Mouse (Mus musculus) frontal cortex, postnatal 36 days (tissue): Measurements from ENCODE around the gene Vta1.

ENCODE experiments used
- DNase-seq, 2 experiments: peaks; one replicate each; pipeline ENCODE4 v3.0.0; 2022; ENCODE audit warnings: low spot score in 2 of 2

Vta1 gene

DNA sequence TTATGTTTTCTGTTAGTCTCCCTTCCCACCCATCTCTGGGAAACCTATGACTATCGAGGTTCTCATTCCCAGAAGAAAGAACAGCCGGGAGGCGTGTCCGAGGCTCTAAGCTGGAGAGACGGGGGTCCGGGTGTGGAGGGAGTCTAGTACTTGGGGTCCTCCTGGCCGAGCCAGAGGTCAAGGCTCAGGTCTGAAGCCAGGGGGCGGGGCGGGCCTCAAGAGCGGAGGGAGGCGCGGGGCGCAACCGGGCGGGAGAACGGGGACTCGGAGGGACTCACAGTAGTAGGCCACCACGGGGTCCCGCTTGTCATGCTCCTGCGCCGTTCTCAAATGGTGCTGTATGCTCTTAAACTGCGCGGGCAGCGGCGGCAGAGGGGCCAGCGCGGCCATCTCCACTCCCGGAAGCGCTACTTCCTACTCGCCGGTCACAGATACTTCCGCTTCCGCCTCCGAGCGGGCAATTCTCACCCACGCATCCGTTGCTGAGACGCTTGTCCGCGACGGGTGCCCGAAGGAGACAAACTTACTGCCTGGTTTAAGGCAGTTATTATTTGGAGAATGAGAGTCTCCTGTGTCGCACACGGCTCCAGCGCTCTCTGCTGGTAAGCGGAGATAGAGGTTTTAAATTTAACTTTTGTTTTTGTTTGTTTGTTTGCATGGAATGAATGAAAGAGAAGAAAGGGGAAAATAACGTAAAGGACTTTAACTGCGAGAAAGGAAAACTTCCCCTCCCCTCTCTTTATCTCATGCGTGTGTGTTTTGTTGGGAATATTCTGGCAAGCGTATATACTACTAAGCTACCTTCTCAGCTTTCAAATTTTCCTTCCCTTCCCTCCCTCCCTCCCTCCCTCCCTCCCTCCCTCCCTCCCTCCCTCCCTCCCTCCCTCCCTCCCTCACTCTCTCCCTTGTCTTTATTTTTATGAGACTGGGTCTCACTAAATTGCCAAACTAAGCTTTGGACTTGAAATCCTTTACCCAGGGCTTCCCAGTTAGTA lies at the start of gene Vta1, which contains the start of gene Nmbr:
TSS of gene Vta1 (minus strand) at position 489 of the 995 bp plus-strand sequence.
TSS of gene Nmbr (plus strand) at position 520 of the 995 bp plus-strand sequence.
- DNase-seq = peak; percentile 99 to 100

DNA sequence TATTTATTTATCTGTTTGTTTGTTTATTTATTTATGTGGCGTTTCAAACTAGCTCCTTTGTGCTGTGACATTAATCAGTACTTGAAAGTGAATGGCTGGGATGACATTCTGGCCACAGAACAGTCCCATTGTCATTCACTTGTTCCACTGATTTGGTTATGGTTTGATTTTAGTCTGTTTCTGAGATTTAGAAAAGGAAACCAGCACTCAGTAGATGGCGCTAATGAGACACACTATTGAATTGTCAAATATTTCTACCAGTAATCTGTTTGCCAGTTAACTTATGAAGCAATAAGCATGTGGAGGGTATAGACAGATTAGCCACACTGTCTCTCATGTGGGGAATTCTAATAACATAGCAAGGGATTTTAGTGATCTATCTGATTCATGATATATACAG lies 28.9 kb upstream of the Vta1 start:
- peak; percentile 11 to 74 for DNase-seq

DNA sequence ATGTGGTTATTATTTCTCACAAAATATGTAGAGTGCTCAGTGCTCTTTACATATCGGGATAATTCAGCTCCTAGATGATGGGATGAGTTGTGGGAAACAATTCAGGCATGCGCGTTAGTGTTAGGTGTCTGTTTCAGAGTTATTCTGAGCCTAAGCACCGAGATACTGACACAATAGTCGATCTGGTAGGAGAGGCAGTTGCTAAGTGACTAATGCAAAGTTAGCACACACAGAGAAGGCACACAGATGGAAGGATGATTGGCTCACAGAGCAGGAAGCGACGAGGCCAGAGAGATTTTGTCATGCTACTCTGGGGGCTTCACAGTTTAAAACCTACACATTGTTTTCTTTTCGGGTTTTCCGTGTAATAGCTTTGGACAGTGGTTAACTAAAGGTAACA lies 20.3 kb upstream of the Vta1 start:
- peak; percentile 16 to 25 for DNase-seq

DNA sequence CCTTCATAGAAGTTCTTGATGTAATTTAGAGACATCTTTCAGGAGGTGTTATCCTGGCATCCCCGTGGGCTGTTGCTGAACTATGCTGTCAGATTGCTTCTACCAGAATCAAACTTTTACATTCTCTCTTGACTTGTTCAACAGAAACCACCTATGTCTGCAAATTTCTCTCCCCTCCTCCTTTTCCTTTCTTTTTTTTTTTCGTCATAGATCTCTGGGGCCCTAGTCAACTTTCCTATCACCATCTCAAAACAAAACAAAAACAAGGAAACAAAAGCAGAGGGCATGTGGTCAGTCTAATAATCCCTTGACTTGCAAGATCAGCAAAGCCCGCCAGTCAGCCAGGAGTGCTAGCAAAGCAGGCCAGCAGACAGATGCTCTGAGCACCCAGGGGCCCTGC lies 12.8 kb upstream of the Vta1 start, which contains the start of gene Gje1:
TSS of gene Gje1 (minus strand) at position 101 of the 400 bp plus-strand sequence.
- no peak for DNase-seq

DNA sequence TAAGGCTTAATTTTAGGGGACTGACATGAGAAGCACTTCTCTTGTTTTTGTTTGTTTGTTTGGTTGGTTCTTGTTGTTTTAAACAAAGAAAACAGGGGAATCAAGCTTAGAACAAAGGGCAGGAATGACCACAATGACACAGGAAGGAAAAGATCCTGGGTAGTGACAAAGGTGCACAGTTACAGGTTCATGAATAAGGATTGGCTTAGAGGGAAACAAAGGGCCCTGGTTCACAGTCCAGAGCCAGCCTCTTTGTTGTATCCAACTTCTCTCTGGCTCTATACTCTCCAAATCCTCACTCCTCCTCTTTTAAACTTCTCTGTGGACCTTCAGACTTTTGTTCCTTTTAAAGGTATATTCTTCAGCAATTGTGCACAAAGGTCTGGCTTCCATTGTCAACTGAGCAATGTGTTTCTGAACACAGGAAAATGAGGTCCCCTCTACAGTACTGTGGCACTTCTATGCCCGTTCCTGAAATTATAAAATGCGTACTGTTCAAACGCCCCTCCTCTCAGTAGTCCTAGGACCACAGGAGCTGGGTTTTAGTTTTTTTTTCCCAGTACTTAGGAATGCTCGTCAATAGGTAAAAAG lies 1.4 kb downstream of the Vta1 start:
- no peak for DNase-seq

DNA sequence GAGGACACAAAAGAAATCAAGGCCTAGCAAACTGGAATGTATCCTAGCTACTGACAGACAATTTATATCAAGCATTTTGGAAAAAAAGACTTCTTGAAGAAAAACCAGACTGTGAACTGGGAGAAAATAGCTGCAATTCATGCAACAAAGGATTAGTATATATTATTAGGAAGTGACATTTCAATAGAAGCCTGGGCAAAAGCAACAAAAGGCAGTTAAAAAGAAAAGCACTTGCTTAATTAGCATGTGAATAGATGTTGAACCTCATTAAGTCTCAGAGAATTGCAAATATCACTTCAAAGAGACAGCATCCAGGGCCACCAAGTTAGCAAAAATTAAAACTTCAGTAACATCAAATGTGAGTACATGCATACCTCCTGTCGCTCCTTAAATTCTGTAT lies 2.1 kb downstream of the Vta1 start:
- no peak for DNase-seq

DNA sequence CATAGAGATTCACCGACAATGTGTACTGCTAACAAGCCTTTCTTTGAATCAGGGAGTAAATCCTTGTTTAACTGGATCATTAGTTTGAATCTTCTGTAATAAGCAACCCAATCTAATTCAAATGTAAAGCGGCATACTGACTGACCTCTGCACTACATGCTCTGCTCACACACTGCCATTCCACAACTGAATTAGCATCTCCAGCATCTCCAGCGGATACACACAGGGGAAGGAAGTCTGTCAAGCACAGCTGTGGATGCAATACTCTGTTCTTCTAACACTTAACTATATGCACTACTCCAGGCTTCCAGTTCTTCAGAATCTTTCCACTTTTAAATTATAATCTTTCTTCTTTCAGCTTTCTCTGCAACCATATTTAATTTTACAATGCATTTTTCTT lies 15.0 kb downstream of the Vta1 start:
- DNase-seq = no peak

DNA sequence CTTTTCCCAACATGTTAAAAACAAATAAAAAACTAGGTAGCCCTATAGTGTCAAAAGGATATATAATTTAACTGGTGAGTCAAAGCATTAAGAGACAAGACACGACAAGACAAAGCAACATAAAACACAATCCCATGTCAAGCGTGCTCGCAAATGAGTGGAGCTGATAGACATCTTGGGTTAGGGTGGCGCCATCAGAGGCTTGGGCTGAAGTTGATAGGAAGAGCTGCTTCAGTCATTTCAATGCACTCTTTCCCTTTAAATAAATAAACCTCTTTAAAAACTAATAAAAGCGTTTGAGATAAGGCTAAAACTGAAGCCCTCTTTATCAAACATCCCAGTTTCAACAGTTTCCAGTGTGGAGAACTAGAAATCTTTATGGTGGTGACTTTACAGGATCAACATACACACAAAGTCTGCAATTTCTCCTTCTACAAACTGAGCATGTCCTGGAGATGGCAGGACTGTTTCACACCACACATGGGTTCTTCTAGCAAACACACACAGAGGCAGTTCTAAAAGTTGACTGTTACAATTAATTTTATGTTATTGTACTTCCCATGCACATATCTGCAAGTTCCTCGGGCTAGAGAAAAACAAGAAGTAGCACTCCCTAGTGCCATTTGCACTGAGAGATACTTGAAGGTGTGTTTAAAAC lies 16.4 kb downstream of the Vta1 start:
- no peak for DNase-seq

DNA sequence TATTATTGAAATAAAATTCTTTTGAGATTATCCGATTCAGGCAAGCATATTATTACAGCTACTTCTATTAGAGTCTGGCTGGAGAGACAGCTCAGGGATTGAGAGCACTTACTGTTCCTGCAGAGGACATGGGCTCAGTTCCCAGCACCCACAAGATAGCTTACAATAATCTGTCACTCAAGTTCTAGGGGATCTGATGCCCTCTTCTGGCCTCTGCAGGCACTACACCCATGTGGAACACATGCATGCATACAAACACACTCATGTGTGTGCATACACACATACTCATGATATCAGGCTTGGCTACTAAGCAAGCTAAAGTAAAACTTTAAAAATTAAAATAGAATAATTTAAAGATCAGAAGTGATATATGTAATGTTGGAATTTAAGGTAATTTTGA lies 19.7 kb downstream of the Vta1 start:
- no peak for DNase-seq

DNA sequence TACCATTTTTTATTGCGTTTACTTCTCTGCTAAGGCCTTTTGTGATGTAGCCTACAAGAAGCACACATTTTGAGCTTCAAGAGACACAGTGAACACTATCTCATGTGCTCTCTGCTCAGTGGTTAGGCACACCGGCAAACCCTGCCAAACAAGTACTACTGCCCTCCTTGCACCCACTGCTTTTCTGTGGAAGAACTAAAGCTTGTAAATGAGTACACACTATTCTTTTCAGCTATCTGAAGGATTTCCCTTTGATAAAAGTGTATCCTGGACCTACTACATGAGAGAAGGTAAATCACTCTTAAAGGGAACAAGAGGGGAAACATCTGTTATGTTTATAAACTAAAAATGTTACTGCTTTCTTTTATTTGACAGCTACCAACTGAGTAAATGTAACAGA lies 39.2 kb downstream of the Vta1 start:
- DNase-seq = no peak

DNA sequence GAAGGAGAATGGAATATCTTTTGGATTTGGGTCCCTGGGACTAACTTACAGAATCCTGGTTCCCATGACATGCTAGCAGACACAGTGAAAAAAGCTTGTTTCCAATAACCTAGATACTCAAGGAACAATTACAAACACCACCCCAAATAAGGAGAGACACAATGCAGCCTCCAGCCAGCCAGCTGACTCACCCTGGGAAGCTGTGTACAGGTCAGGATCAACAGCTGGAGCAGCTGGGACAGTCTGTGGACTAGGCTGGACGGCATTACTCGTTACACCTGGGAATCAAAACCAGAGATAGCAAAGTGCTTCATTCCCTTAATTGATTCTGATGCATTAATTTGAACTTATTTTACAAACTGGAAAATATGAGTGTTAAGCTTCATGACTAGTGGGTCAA lies 44.5 kb downstream of the Vta1 start:
- DNase-seq = no peak

DNA sequence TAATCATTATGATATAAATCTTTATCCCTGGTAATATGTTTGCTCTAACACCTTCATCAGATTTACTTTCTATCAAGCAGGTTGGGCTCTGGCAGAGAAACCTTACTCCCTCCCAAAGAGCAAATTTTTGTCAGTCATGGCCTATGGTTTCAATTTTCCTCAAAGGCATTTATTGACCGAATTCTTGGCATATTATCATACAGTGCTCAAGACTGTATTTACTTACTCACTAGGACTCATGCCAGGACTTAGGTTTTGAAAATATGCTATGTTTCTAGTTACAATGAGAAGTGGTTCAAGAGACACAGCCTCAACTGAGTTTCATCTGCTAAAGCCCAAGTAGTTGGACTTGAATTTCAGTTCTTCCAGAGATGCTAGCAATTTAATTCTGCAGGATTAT lies 65.7 kb downstream of the Vta1 start:
- DNase-seq = no peak

DNA sequence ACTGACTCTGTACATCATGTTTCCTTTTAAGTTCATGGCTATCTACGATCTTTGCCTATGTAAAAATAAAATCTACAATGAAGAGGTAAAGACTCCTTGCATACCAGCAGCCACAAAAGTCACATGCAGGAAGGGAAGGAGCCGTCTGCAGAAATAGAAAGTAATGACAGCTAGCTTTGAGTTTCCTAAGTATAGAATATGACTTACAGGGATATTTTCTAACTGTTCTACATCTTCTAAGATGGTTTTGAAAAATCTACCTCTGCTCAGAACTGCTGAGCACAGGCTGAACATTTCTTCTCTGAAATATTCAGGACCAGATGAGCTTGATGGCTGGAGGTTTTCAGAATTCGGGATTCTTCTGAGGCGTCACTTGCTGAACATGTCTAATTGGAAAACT lies 66.3 kb downstream of the Vta1 start:
- DNase-seq = peak in 1 of 2 experiments; percentile 17

DNA sequence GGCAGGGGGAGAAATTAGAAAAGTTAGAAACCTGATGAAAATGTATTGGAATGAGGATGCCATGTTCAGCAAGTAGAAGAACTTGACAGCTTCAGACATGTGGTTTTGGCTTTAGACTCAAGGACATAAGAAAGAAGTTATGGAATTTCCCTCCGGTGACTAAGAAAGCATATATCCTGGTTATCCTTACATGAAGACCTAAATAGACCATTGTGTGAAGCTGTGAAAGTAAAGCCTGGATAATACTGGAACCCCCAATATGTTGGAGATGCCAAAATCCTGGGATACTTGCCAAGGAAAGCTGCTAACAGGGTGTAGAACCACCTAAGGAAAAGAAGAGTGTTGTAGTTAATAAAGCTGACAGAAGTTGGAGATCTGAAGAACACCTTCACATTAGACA lies 79.7 kb downstream of the Vta1 start:
- DNase-seq = no peak

DNA sequence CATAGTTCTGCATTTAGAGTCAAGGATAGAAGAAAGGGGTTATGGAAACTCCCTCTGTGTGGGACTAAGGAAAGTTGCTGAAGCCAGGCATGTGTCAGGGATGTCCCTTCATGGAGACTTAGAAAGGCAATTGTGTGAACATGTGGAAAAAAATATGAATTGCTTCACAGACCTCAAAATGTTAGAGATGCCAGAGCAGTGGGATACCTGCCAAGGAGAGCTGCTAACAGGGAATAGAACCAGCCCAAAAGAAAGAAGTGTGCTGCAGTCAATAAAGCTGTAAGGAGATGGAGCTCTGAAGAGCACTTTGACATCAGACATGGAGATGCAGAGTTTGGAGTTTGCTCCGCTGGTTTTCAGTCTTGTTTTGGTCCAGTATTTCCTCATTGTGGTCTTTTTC lies 86.2 kb downstream of the Vta1 start:
- no peak for DNase-seq

DNA sequence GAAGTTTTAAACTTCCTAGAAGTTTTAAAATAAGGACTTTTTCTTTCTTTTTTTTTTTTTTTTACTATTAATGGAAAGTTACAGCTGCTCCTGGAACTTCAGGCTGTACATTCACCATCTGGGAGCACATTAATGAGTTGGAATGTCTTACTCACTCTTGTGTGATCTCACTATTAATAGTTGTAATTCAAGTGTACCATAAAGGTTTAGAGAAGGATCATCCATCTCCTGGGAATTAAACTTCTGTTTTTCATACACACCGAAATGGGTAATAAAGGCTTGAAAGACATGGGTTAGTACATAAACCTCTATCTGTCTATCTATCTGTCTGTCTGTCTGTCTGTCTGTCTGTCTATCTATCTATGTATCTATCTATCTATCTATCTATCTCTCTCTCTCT lies 87.1 kb downstream of the Vta1 start:
- DNase-seq = no peak

DNA sequence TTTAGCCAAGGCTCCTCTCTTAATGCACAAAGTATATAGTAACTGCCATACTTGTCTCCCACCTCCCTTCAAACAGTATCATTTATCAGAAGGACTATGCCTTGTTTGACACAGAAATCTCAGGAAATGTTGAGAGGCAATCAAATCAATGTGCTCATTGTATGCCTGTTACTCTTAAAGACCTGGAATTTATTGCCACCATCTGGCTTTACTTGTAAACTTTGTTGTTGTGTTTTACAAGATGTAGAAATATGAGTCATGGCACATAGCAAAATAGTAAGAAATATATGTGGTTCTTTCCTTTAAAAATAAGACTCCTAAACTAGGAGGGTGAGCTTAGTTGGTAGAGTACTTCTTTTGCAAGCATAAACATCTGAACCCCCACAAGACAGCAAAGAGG lies 89.9 kb downstream of the Vta1 start:
- no peak for DNase-seq

DNA sequence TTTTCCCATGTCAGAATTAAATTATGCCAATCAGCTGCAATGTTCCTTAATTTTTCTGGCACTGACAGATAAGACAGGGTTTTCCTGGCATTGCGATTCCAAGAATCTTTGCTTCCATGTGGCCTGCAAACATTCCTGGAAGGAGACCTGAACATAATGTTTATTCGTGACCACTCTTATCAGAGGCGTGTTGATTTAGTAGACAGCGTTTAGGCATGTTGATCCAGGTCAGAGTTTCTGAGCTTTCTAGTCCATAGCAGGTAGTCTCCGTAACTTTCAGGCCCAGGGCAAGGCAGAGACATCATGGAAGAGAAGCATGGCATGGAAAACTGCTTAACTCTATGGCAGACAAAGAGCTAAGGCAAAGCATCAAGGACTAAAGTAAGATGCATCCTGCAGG lies 97.8 kb downstream of the Vta1 start:
- no peak for DNase-seq
